Mouse (Mus musculus): ENCODE measurements around the gene Lsamp. TPM values are rescaled to one million over a fixed set of nuclear protein-coding genes. Genes with fewer than 3 reads are reported as not detected.

Lsamp gene
- polyA plus RNA-seq, 1 experiment from 2014 or later, result 5.5 TPM

DNA sequence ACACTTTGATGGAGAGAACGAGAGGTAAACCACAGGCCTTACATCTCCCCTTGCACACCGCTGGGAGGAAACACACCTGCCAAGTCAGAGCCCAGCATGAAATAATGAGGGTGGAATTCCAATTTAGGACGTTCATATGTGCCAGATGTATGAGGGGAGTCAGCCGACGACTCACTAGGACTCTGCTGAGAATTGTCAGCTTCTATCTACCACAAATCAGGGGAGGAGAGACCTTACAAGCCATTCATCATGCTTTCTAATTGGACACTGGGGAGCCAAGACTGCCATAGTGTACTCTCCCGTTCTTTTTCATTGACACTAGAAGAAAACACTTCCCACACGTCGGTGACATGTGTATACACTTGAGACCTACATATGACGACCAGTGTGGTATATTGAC lies 2173.7 kb downstream of the Lsamp start:
- 0 out of 2 replicates have a peak, but pooled peaks cover 3% of the 10 kb centered on the region for H3K4me1 ChIP-seq (ENCODE audit: control insufficient read depth, insufficient read depth, low read length)
- no peak overlapping the region for H3K27ac ChIP-seq (ENCODE audit: low read depth, low read length)
- no peak overlapping the region for H3K4me2 ChIP-seq (replicated peaks; ENCODE audit: low read depth, low read length)
- H3K4me3 ChIP-seq (ENCODE audit: low read length), result no peak overlapping the region
- peak; percentile 60 for ATAC-seq (ENCODE audit: low FRiP score, low TSS enrichment)
- no peaks in the 10 kb centered on the region for H3K36me3 ChIP-seq (ENCODE audit: control insufficient read depth, insufficient read depth, low read length)
- no peaks in the 10 kb centered on the region for H3K9me3 ChIP-seq (ENCODE audit: control insufficient read depth, low read length)
- no peak overlapping the region for H3K9ac ChIP-seq (ENCODE audit: low read depth, low read length)
- 59% methylated on average over 9 of the region's 9 CpGs for WGBS
- no peaks in the 10 kb centered on the region for H3K27me3 ChIP-seq (ENCODE audit: control insufficient read depth, insufficient read depth, low read length)

DNA sequence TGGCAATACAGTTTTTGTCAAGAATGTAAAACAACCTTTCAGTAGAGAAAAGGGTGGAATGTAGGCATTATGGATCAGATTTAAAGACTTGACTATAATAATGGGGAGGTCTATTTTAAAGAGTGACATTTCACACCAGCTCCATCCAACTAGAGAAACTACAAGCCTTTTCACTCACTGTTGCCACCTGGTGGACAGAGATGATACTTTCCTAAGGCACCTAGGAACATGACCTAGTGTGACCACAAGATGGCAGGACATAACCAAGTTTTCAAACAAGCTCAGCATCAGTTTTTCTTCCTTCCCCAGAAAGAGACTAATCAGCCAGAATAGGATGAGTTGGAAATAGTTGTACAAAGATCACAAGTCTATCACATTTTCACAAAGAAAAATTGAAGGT lies 2180.8 kb downstream of the Lsamp start:
- H3K27ac ChIP-seq (ENCODE audit: low read depth, low read length), result no peak overlapping the region
- H3K4me3 ChIP-seq (ENCODE audit: low read length), result no peak overlapping the region
- H3K9me3 ChIP-seq (ENCODE audit: control insufficient read depth, low read length), result no peaks in the 10 kb centered on the region
- no peaks in the 10 kb centered on the region for H3K4me1 ChIP-seq (ENCODE audit: control insufficient read depth, insufficient read depth, low read length)
- H3K27me3 ChIP-seq (ENCODE audit: control insufficient read depth, insufficient read depth, low read length), result no peaks in the 10 kb centered on the region
- no peaks in the 10 kb centered on the region for H3K36me3 ChIP-seq (ENCODE audit: control insufficient read depth, insufficient read depth, low read length)
- H3K4me2 ChIP-seq (replicated peaks; ENCODE audit: low read depth, low read length), result no peak overlapping the region
- no peak overlapping the region for H3K9ac ChIP-seq (ENCODE audit: low read depth, low read length)
- ATAC-seq (ENCODE audit: low FRiP score, low TSS enrichment), result no peak

DNA sequence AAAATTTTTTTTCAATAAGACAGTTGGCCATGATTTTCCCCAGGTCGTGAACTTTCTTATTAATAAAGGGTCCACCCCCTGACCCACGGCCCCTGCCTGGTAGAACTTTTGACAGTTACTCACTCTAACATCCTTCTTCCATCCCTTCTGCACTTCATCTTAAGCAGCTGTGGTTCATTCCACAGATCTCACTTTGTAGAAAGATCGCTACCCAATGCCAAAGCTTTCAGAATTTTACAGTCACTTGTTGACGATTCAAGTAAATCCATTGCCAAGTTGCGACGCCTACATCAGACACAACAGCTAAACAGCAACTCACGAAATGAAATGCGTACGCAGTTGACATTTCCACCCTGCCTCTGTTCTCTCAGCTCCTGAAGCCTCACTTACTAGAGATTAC lies 2184.1 kb downstream of the Lsamp start:
- 92% methylated on average over 9 of the region's 9 CpGs for WGBS
- Histone ChIP-seq H3K4me2 (replicated peaks; ENCODE audit: low read depth, low read length) (no peak overlapping the region), H3K36me3 (ENCODE audit: control insufficient read depth, insufficient read depth, low read length) (no peaks in the 10 kb centered on the region), H3K9ac (ENCODE audit: low read depth, low read length) (no peak overlapping the region), H3K4me1 (ENCODE audit: control insufficient read depth, insufficient read depth, low read length) (no peaks in the 10 kb centered on the region), H3K27me3 (ENCODE audit: control insufficient read depth, insufficient read depth, low read length) (no peaks in the 10 kb centered on the region), H3K9me3 (ENCODE audit: control insufficient read depth, low read length) (no peaks in the 10 kb centered on the region), H3K27ac (ENCODE audit: low read depth, low read length) (no peak overlapping the region), H3K4me3 (ENCODE audit: low read length) (no peak overlapping the region)
- ATAC-seq (ENCODE audit: low FRiP score, low TSS enrichment), result no peak

DNA sequence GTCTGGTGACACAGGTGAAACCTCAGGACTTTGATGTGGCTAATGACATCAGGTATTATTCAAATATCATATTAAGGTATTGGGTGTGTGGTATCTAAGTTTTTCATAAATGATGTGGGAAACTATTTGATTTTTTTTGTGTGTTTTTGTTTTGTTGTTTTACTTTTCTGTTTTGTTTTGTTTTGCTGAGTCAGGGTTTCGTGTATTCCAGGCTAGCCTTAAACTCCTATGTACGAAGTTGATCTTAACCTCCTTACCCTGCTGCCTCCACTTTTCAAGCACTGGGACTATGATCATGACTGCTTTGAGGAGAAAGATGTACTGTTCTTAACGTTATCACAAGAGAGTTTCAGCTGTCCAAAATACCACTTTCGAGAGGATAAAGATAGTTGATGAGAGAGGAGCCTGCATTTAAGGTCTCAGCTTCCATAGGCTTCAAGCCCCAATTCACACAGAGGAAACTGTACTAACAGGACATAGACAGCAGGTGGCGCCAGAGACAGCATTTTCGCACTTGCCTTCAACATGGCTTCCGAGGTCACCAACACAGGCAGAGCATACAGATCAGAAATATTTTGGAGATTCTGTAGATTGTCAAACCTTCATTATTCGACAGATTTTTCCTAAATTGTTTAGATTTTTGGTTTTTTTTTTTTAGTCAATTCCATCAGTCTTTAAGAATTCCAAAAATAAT lies 2185.4 kb downstream of the Lsamp start:
- ATAC-seq (ENCODE audit: low FRiP score, low TSS enrichment), result peak; percentile 72; the same call in 1 of the 2 replicates

DNA sequence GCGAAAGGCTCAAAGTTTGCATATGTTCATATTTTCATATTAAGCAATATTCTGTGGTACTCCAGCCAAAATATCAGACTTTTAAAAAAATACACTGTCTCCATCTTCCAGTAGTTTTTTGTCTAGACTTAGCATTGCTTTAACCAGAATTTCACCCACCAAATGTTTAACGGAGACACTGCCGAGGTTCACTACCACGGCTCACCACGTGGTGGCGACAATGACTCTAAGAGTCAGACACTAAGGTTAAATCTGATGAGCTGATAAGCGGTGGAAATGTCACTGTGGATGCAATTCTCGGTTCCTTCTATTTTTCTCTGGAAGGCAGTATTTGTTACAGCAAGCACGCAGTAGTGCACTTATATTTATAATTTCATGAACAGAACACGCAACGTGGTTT lies 2188.3 kb downstream of the Lsamp start:
- no peaks in the 10 kb centered on the region for H3K4me1 ChIP-seq (ENCODE audit: control insufficient read depth, insufficient read depth, low read length)
- no peak overlapping the region for H3K4me3 ChIP-seq (ENCODE audit: low read length)
- H3K9ac ChIP-seq (ENCODE audit: low read depth, low read length), result no peak overlapping the region
- H3K4me2 ChIP-seq (replicated peaks; ENCODE audit: low read depth, low read length), result no peak overlapping the region
- ATAC-seq (ENCODE audit: low FRiP score, low TSS enrichment), result no peak
- no peak overlapping the region for H3K27ac ChIP-seq (ENCODE audit: low read depth, low read length)
- H3K27me3 ChIP-seq (ENCODE audit: control insufficient read depth, insufficient read depth, low read length), result no peaks in the 10 kb centered on the region
- 29% methylated on average over 11 of the region's 11 CpGs for WGBS
- no peaks in the 10 kb centered on the region for H3K36me3 ChIP-seq (ENCODE audit: control insufficient read depth, insufficient read depth, low read length)
- H3K9me3 ChIP-seq (ENCODE audit: control insufficient read depth, low read length), result no peaks in the 10 kb centered on the region

More for the DNA sequence above, 2185.4 kb downstream of the Lsamp start:
- Histone ChIP-seq H3K4me3 (ENCODE audit: low read length) (no peak overlapping the region), H3K9ac (ENCODE audit: low read depth, low read length) (no peak overlapping the region), H3K4me1 (ENCODE audit: control insufficient read depth, insufficient read depth, low read length) (no peaks in the 10 kb centered on the region), H3K27ac (ENCODE audit: low read depth, low read length) (no peak overlapping the region), H3K4me2 (replicated peaks; ENCODE audit: low read depth, low read length) (no peak overlapping the region), H3K9me3 (ENCODE audit: control insufficient read depth, low read length) (no peaks in the 10 kb centered on the region), H3K27me3 (ENCODE audit: control insufficient read depth, insufficient read depth, low read length) (no peaks in the 10 kb centered on the region), H3K36me3 (ENCODE audit: control insufficient read depth, insufficient read depth, low read length) (no peaks in the 10 kb centered on the region)
- 25% methylated on average over 8 of the region's 8 CpGs for WGBS

DNA sequence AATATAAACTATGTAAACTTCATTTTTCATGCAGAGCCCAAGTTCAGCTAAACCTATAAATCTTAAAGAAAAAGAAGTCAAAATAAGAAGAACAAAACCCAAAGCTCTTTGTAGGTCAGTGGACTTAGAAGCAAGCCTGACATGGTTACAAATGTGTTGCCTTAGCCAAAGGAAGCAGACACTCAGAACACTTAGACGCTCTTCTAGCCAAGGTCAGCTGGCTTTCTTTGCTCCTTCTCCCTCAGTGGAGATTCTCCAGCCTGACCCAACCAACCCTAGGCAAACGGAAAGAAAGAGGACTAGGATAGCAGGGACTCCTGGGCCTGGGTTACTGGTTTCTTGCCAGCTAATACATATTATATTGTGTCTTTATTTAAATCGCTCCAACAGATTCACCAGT lies 2194.7 kb downstream of the Lsamp start:
- H3K4me1 ChIP-seq (ENCODE audit: control insufficient read depth, insufficient read depth, low read length), result no peaks in the 10 kb centered on the region
- no peak overlapping the region for H3K4me2 ChIP-seq (replicated peaks; ENCODE audit: low read depth, low read length)
- H3K9me3 ChIP-seq (ENCODE audit: control insufficient read depth, low read length), result no peaks in the 10 kb centered on the region
- WGBS, result 69% methylated on average over 3 of the region's 3 CpGs
- no peak overlapping the region for H3K27ac ChIP-seq (ENCODE audit: low read depth, low read length)
- no peak overlapping the region for H3K9ac ChIP-seq (ENCODE audit: low read depth, low read length)
- ATAC-seq (ENCODE audit: low FRiP score, low TSS enrichment), result no peak
- H3K4me3 ChIP-seq (ENCODE audit: low read length), result no peak overlapping the region
- no peaks in the 10 kb centered on the region for H3K36me3 ChIP-seq (ENCODE audit: control insufficient read depth, insufficient read depth, low read length)
- H3K27me3 ChIP-seq (ENCODE audit: control insufficient read depth, insufficient read depth, low read length), result no peaks in the 10 kb centered on the region

DNA sequence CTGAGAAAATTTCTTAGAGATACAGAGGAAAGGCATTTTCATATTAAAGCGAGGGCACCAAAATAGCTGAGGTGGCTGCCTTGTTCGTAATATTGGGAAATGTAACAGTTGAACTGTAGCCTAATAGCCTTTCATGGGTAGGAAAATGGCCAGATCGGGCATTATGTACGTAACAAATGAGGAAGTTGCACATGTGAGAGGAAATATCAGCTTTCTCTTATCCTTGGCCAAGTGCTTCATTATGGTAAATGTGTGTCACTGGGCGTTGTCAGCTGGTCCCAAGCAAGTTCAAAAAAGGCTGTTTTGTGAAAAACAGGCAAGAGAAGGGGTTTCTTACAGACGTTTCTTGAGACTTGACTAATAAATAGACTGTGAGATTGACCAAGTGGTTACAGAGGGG lies 2195.9 kb downstream of the Lsamp start:
- Histone ChIP-seq H3K36me3 (ENCODE audit: control insufficient read depth, insufficient read depth, low read length) (no peaks in the 10 kb centered on the region), H3K4me1 (ENCODE audit: control insufficient read depth, insufficient read depth, low read length) (no peaks in the 10 kb centered on the region), H3K4me3 (ENCODE audit: low read length) (no peak overlapping the region), H3K4me2 (replicated peaks; ENCODE audit: low read depth, low read length) (no peak overlapping the region), H3K9ac (ENCODE audit: low read depth, low read length) (no peak overlapping the region), H3K9me3 (ENCODE audit: control insufficient read depth, low read length) (no peaks in the 10 kb centered on the region), H3K27ac (ENCODE audit: low read depth, low read length) (no peak overlapping the region), H3K27me3 (ENCODE audit: control insufficient read depth, insufficient read depth, low read length) (no peaks in the 10 kb centered on the region)
- ATAC-seq (ENCODE audit: low FRiP score, low TSS enrichment), result no peak
- 88% methylated on average over 6 of the region's 6 CpGs for WGBS

DNA sequence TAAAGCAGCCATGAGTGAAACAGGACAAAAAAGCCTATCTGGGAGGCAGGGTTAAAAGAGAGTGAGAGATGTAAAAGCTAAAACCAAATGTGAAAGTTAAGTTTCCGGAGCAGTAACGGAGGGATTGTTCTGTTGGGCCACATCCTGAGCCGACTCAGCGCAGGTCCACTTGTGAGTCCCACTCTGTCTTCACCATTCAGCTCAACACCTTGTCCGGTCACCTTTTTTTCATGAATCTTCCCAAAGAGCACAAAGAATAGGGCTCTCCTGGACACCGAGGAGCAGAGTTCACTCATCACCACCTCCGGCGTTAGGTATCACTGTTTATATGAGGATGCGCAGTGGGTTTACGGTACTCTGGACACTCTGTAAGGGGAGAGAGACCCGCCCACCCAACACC lies 2196.3 kb downstream of the Lsamp start:
- H3K27ac ChIP-seq (ENCODE audit: low read depth, low read length), result no peak overlapping the region
- no peak for ATAC-seq (ENCODE audit: low FRiP score, low TSS enrichment)
- H3K27me3 ChIP-seq (ENCODE audit: control insufficient read depth, insufficient read depth, low read length), result no peaks in the 10 kb centered on the region
- no peaks in the 10 kb centered on the region for H3K4me1 ChIP-seq (ENCODE audit: control insufficient read depth, insufficient read depth, low read length)
- H3K9ac ChIP-seq (ENCODE audit: low read depth, low read length), result no peak overlapping the region
- no peaks in the 10 kb centered on the region for H3K9me3 ChIP-seq (ENCODE audit: control insufficient read depth, low read length)
- WGBS, result 87% methylated on average over 11 of the region's 11 CpGs
- H3K4me2 ChIP-seq (replicated peaks; ENCODE audit: low read depth, low read length), result no peak overlapping the region
- no peak overlapping the region for H3K4me3 ChIP-seq (ENCODE audit: low read length)
- no peaks in the 10 kb centered on the region for H3K36me3 ChIP-seq (ENCODE audit: control insufficient read depth, insufficient read depth, low read length)

DNA sequence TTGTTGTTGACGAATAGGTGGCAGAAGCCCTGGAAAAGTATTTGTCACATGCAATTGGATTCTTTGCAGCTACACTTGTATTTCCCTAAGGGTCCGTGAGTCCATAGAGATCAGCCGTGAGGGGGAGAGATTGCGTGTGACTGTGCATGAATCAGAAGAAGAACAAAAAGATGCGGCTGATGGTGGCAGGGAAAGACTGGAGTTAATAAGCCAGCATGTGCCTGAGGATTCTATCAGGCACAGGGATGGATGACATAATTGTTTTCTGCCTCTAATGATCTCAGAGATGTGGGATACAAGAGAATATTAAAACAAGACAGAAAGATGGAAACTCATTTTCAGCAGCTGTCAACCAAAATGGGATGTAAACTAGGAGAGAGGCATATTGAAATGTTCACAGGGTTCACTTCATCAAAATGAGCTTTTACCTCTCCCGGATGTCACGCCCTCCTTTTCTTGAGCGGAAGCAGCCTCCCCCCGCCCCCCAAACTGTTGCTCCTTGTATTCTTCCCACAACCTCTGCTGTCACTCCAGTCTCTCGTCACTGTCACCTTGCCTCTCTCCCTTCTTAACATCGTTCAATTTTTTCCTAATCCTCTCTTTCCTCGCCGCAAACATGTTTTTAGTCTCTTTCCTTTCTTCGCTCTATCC lies 2205.4 kb downstream of the Lsamp start:
- Histone ChIP-seq H3K4me1 (ENCODE audit: control insufficient read depth, insufficient read depth, low read length) (no peaks in the 10 kb centered on the region), H3K36me3 (ENCODE audit: control insufficient read depth, insufficient read depth, low read length) (no peaks in the 10 kb centered on the region), H3K27ac (ENCODE audit: low read depth, low read length) (peak overlapping the region; percentile 95; the same call in 1 of the 2 replicates), H3K4me2 (replicated peaks; ENCODE audit: low read depth, low read length) (peak overlapping the region; percentile 88), H3K9me3 (ENCODE audit: control insufficient read depth, low read length) (no peaks in the 10 kb centered on the region), H3K9ac (ENCODE audit: low read depth, low read length) (peak overlapping the region; percentile 74), H3K4me3 (ENCODE audit: low read length) (peak overlapping the region; percentile 43), H3K27me3 (ENCODE audit: control insufficient read depth, insufficient read depth, low read length) (no peaks in the 10 kb centered on the region)
- ATAC-seq (ENCODE audit: low FRiP score, low TSS enrichment), result peak; percentile 14; the same call in 1 of the 2 replicates
- 45% methylated on average over 14 of the region's 14 CpGs for WGBS

Data from kidney, embryonic 14.5 days (tissue).